Mouse (Mus musculus) adipocyte (in vitro differentiated cells): ENCODE data around the gene Gm21954.

Experiments
- DNase-seq: peaks from one replicate; pipeline ENCODE4 v3.0.0-alpha.2; 2016; ENCODE audit warnings: low spot score

The Gm21954 gene

DNA sequence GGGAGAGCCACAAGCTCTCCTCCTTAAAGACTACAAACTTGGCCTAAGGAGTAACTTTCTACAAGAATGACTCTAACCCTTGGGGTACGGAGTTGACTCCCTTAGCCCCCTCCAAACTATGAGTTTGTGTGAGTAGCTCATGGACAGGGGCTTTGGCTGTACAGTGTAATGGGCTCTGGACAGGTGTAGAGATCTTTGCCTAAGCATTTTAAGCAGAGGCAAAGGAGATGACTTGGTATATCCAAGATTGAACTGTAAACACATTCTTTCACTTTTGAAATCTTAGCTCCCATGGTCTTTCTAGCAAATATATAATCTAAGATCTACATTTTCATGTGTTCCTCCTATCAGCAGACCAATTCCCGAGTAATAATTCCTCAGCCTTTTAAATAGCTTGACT, at the start of gene Gm21954:
Gene Gm21954, minus strand, starts transcription at position 101 of the 400 bp plus-strand sequence.
- no peak for DNase-seq

DNA sequence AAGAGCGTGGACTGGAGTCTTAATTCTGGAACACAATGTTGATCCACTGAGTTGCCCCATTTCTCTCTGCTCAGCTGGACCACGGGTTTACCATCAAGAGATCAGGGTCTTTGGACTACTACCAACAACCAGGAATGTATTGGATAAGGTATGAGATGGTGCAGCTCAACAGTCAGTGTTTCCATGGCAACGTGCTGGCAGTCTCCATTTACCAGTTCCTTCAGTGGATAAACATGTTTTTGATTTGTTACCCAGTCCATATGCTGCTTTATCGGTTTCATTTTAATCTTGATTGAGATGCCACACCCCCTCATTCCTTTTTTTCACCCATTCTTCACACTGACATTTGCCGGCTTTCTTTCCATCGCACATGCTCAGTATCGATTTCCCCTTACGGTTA, 49.8 kb upstream of the Gm21954 start:
- no peak for DNase-seq

- DNase-seq: peak; percentile 85
Measured at GRCm38 (mm10) chr3:55520240-55521180, 48.5 kb upstream of the Gm21954 start.

GRCm38 (mm10) chr3:55517454-55518014, 45.5 kb upstream of the Gm21954 start:
- DNase-seq: no peak

DNA sequence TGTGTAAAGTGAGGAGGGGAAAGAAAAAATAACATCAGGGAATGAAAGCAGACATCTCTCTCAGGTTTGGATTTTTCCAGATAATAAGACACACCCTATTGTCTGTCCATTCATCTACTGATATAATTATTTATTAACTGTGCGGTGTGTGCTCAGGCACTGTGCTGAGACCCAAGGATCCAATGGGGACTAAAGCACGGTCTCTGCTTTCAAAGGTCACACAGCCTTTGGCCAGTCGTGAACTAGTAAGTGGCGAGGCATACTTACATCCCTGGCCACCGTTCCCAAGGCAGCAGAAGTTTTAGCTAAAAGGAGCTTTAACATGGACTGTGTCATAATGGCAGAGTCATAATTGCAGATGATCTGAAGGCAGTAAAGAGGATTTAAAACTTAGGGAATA, 44.0 kb upstream of the Gm21954 start:
- no peak for DNase-seq

DNA sequence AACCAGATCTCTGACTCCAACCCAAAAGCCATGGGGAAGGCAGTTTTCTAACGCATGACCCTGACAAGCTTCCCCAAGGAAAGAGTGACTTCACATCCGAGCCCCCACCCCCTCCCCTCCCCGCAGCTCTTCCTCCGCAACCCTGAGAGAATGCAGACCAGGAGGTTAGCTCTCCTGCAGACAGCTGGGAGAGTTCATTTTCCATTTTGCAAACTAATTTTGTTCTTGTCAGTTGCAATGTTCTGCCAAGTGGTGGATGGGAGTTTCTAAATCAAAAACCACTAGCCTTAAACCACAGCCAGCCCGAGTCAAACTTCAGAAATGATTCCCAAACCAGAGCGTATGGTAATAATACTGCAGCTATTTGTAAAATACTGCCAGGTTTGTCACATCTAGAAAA, 39.6 kb upstream of the Gm21954 start:
- DNase-seq: peak; percentile 43

DNA sequence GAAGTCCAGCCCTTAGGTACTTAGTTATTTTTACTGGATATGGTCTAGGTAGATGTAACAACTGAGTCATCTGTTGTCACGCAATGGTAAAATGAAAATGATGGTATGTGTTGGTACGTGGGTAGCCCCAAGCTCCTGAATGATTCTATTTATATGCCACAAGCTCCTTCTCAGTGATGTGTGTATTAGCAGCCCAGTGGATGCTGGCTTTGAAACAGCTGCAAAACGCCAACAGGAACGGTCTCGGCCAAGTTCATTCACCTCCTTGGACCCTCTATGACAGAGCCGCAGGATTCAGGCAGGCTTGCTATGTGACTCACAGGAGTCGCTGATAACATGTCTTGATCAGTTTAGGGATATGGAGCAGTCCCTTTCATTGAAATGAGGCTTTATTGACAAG, 38.2 kb upstream of the Gm21954 start:
- no peak for DNase-seq

GRCm38 (mm10) chr3:55499298-55499697, 27.3 kb upstream of the Gm21954 start:
- no peak for DNase-seq

GRCm38 (mm10) chr3:55496462-55496941, 24.5 kb upstream of the Gm21954 start:
- no peak for DNase-seq

DNA sequence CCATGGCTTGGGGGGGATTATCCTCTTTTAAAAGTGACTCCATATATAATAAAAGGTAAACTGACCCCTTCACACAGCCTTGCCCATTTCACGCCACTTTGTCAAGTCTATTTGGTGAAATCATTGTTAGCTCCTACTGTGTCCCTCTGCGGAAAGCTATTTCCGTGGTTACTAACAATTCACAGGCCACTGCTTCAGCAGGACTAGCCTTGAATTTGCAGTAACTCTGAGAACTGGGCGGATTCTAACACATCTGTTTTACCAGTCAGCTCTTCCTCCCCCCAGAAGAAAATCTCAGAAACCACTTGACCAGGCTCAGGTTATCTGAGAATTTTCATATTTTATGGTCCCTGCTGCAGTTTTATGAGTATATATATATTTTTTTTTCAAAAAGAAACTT, 23.9 kb upstream of the Gm21954 start:
- no peak for DNase-seq

GRCm38 (mm10) chr3:55495231-55495630, 23.2 kb upstream of the Gm21954 start:
- DNase-seq: no peak

- no peak for DNase-seq
Measured at GRCm38 (mm10) chr3:55494348-55494747, 22.3 kb upstream of the Gm21954 start.

DNA sequence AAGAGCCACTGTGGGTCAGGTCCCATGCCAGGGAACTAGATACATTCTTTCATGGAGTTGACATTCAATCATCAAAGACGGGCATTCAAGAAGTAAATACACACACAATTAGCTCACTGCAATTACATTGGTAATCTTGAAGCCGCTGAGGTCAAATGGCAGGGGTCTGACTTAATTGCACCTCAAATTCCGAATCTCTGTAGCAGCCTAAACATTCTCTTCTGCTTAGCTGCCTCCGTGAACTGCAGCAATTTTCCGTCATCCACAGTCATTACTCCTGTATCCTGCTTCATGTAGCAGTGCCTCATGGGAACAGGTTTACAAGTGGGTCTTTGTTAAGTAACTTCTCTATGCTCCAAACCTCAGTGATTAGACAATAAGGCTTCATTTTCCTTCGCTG, 20.0 kb upstream of the Gm21954 start:
- no peak for DNase-seq

DNA sequence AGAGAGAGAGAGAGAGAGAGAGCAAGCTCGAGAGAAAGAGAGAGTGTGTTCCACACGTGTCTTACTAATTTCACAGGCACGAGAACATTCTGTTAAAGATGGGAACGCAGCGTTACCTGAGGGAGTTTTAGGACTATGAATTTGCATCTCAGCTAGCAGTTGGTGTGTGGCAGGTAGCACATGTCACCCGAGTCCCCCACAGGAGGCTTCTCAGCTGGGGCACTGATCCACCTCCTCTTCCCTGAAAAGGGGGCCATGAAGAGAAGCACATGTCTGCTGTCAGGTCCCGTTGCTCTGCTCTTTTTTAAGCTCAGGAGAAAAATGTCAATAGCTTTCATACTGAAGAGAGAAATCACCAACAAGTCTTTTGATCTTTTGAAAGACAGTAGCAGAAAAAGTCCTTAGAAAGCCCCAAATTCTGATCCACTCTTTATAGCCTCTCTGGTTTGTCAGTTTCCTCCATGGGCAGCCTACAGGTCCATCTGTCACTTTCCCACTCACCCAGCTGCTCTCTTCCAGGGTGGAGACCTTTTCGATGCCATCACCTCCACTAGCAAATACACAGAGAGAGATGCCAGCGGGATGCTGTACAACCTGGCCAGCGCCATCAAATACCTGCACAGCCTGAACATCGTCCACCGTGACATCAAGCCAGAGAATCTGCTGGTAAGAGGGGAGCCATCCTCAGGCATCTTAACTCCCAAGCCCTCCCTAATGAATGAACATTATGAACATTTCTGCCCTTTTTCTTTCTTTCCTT, 17.4 kb upstream of the Gm21954 start:
- DNase-seq: no peak

DNA sequence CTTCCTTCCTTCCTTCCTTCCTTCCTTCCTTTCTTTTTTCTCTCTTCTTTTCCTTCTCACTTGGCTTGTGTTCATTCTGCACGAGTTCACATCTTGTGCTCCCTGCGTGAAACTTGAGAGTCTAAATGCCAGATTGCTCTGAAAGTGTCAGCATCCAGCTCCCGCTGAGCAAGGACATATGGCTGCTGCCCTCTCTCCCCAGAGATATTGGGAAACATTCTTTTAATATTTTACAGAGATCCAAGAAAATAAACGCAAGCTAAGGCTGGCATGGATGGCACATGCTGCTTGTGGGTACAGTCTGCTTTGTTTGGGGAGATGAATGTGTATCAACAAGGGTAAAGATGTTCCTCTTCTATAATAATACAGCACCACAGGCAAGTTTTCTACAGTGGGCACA, 11.3 kb upstream of the Gm21954 start:
- DNase-seq: no peak

- DNase-seq: no peak
Measured at GRCm38 (mm10) chr3:55481140-55481539, 9.1 kb upstream of the Gm21954 start.

GRCm38 (mm10) chr3:55479306-55479705, 7.3 kb upstream of the Gm21954 start:
- DNase-seq: no peak

- DNase-seq: no peak
Measured at GRCm38 (mm10) chr3:55476694-55477093, 4.7 kb upstream of the Gm21954 start.

- no peak for DNase-seq
Measured at GRCm38 (mm10) chr3:55473146-55473545, 1.1 kb upstream of the Gm21954 start.

GRCm38 (mm10) chr3:55466348-55466747, 5.7 kb downstream of the Gm21954 start:
- DNase-seq: no peak

DNA sequence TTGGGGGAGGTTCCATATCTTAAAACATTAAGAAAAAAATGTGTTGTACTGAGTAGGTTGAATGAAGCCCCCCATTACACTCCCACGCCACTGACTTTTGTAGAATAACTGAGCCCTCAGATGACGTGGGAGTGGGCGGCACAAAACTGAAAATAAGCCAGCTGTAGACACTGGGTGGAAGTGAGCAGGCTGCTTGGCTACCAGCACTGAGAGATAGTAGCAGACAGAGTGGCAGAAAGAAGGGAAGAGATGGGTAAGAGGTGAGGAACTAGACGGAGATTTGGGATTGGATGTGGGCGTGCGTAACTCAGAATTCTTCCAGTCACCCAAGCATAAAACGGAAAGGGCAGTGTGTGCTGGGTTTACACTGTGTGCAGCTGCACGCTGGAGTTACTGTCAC, 6.2 kb downstream of the Gm21954 start:
- DNase-seq: no peak

GRCm38 (mm10) chr3:55464226-55464625, 7.8 kb downstream of the Gm21954 start:
- no peak for DNase-seq
